Mouse (Mus musculus) brain, embryonic 14.5 days (tissue): ENCODE measurements at regions not wholly inside any gene's neighbourhood (a gene's known extent, or its start where the extent isn't known, plus 50 kb on each side); places are given as distances from the start of the nearest gene placed in this dataset.

Source experiments
- CTCF ChIP-seq: fragments of 200-500 bp; IDR thresholded peaks from 2 replicates; pipeline ENCODE4 v1.5.1; 2012; ENCODE audit warnings: inconsistent platforms, mild to moderate bottlenecking, moderate library complexity, borderline replicate concordance; ENCODE audit not compliant: insufficient read depth, insufficient read length; ENCODE audit errors: extremely low read depth
- POLR2A ChIP-seq: fragments of 200-500 bp; IDR thresholded peaks from 2 replicates; pipeline ENCODE4 v1.6.1; 2012; ENCODE audit warnings: mild to moderate bottlenecking, inconsistent platforms, borderline replicate concordance; ENCODE audit not compliant: poor library complexity, insufficient read depth, insufficient read length, severe bottlenecking; ENCODE audit errors: extremely low read depth

DNA sequence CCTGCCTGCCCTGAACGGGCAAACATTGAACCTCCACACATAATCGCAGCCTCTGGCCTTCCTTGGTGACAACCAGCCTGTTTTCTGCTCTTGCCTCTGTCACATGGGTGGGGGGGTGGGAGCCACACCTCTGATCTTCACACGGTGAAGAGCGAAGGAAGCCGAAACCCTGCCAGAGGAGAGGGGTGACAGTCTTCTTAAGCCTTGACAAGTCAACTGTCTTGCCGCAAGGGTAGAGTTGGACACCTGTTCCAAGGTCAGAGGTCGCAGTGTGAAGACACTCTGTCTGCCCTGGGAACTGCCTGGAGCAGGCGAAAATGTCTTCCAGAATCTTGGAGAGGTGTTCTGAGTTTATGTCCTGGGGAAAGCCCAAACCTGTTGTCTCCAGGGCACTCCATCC, 364.8 kb upstream of the 3110018I06Rik start:
- TF ChIP-seq POLR2A (no peak), CTCF (no peak)
